Mouse (Mus musculus) CD8-positive naive resting alpha-beta T cell, adult 57 days (primary cell): Measurements from ENCODE around the gene Chp1. TPM values are rescaled to one million over a fixed set of nuclear protein-coding genes. Genes with fewer than 3 reads are reported as not detected.

Experiments used
- total RNA-seq: library from RNA; stranded (reverse); gene quantifications from one replicate; pipeline ENCODE4 v1.2.4, GENCODE M21; 2023

The Chp1 gene
- 54.7 TPM for total RNA-seq

GRCm38 (mm10) chr2:119547522-119548370 lies at the start of gene Chp1, which contains the start of gene Exd1:
Chp1 (plus strand) TSS chr2:119547697.
Exd1 (minus strand) TSS chr2:119547627.

DNA sequence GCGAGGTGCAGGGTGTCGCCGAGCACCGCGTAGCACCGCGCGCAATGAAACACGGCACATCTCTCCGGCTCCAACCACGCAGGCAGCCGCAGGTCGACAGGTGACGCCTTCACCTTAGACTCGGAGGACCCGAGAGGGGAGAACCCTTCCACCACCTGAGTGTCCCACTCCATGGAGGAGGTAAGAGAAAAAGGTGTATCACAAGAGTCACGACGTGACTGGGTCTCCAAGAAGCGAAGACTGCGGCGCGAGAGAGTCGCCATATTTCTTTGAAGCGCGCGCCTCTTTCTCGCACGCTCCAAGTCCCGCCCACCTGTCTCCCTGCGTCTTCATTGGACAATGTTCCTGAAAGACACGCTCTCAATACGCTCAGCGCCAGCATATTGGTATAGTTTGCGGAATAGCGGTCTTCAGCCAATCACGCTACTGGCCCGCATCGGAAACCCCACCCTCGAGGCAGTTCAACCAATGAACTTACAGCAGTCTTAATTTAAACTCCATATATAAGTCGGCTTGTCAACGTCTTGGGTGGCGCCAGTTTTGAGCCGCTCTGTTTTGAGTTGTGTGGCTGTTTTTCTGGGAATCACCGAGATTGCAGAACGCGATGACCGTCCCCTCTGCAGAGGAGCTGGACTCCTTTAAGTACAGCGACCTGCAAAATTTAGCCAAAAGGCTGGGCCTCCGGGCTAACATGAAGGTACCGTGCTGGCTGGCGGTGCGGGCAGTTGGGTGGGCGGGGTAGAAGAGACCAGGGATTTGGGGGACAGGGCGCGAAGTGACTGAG lies 70.9 kb downstream of the Chp1 start, which contains the start of the genes Nusap1 and Oip5:
Gene Nusap1 (plus strand): TSS at position 100 of the 784 bp plus-strand sequence.
Gene Oip5 (minus strand): TSS at position 271 of the 784 bp plus-strand sequence.

Other genes starting within 250 kb of the Chp1 start
- 0.12 TPM for gene Dll4, start 221.9 kb upstream of the Chp1 start, total RNA-seq
- gene Chac1, start 196.5 kb upstream of the Chp1 start, total RNA-seq, result 0.61 TPM
- 49.5 TPM for gene Ino80, start 70.0 kb upstream of the Chp1 start, total RNA-seq
- gene Exd1, start 70 bp upstream of the Chp1 start, total RNA-seq, result 0.12 TPM
- 1.0 TPM for gene Nusap1, start 70.6 kb downstream of the Chp1 start, total RNA-seq
- 0.95 TPM for gene Oip5, start 70.8 kb downstream of the Chp1 start, total RNA-seq
- 13.4 TPM for gene Ndufaf1, start 115.1 kb downstream of the Chp1 start, total RNA-seq
- gene Rtf1, start 127.4 kb downstream of the Chp1 start, total RNA-seq, result 56.9 TPM
- not detected for gene Itpka, start 194.6 kb downstream of the Chp1 start, total RNA-seq
- gene Ltk, start 212.7 kb downstream of the Chp1 start, total RNA-seq, result 3.0 TPM
- 34.8 TPM for gene Rpap1, start 239.8 kb downstream of the Chp1 start, total RNA-seq